Mouse (Mus musculus): Measurements from ENCODE around the gene Surf4. TPM values are rescaled to one million over a fixed set of nuclear protein-coding genes. Genes with fewer than 3 reads are reported as not detected.

The Surf4 gene
- polyA plus RNA-seq, 1 experiment from 2014 or later: 160 TPM

- H3K36me3 ChIP-seq (ENCODE audit: control insufficient read depth, insufficient read depth): peaks cover 42% of the 10 kb centered on the region
- H3K4me1 ChIP-seq (ENCODE audit: control insufficient read depth, insufficient read depth, low read length): peaks cover 25% of the 10 kb centered on the region
- no peaks in the 10 kb centered on the region for H3K27me3 ChIP-seq (ENCODE audit: control insufficient read depth, insufficient read depth, low read length)
- peak overlapping the region; percentile 91 for H3K4me3 ChIP-seq (ENCODE audit: low read length)
- H3K27ac ChIP-seq (ENCODE audit: low read length): peak overlapping the region; percentile 92
- H3K9me3 ChIP-seq (replicated peaks; ENCODE audit: control insufficient read depth, low read length): no peaks in the 10 kb centered on the region
- H3K9ac ChIP-seq (ENCODE audit: low read length): peak overlapping the region; percentile 94
- no peak for ATAC-seq (replicated peaks; ENCODE audit: extremely low read depth, insufficient read depth, low FRiP score)
- peak overlapping the region; percentile 89 for H3K4me2 ChIP-seq (ENCODE audit: low read depth, low read length)
These were observed 24.3 kb downstream of the Surf4 start for GRCm38 (mm10) chr2:26909387-26909784.

- peak overlapping the region; percentile 91 for H3K4me3 ChIP-seq (ENCODE audit: low read length)
- no peak overlapping the region for H3K27ac ChIP-seq (ENCODE audit: low read length)
- no peaks in the 10 kb centered on the region for H3K9me3 ChIP-seq (replicated peaks; ENCODE audit: control insufficient read depth, low read length)
- peaks cover 25% of the 10 kb centered on the region for H3K4me1 ChIP-seq (ENCODE audit: control insufficient read depth, insufficient read depth, low read length)
- H3K36me3 ChIP-seq (ENCODE audit: control insufficient read depth, insufficient read depth): peaks cover 36% of the 10 kb centered on the region
- WGBS: 74% methylated on average over 18 of the region's 18 CpGs
- H3K27me3 ChIP-seq (ENCODE audit: control insufficient read depth, insufficient read depth, low read length): no peaks in the 10 kb centered on the region
- peak overlapping the region; percentile 42 for H3K9ac ChIP-seq (ENCODE audit: low read length)
- peak overlapping the region; percentile 89 for H3K4me2 ChIP-seq (ENCODE audit: low read depth, low read length)
- ATAC-seq (replicated peaks; ENCODE audit: extremely low read depth, insufficient read depth, low FRiP score): no peak
These were observed 24.9 kb downstream of the Surf4 start for GRCm38 (mm10) chr2:26908710-26909386.

GRCm38 (mm10) chr2:26907109-26907508, 26.6 kb downstream of the Surf4 start:
- H3K36me3 ChIP-seq (ENCODE audit: control insufficient read depth, insufficient read depth): peaks cover 19% of the 10 kb centered on the region
- no peak for ATAC-seq (replicated peaks; ENCODE audit: extremely low read depth, insufficient read depth, low FRiP score)
- no peak overlapping the region for H3K9ac ChIP-seq (ENCODE audit: low read length)
- H3K27ac ChIP-seq (ENCODE audit: low read length): no peak overlapping the region
- peaks cover 27% of the 10 kb centered on the region for H3K4me1 ChIP-seq (ENCODE audit: control insufficient read depth, insufficient read depth, low read length)
- WGBS: 56% methylated on average over 4 of the region's 4 CpGs
- no peaks in the 10 kb centered on the region for H3K9me3 ChIP-seq (replicated peaks; ENCODE audit: control insufficient read depth, low read length)
- no peaks in the 10 kb centered on the region for H3K27me3 ChIP-seq (ENCODE audit: control insufficient read depth, insufficient read depth, low read length)
- no peak overlapping the region for H3K4me3 ChIP-seq (ENCODE audit: low read length)
- H3K4me2 ChIP-seq (ENCODE audit: low read depth, low read length): no peak overlapping the region

- H3K4me3 ChIP-seq (ENCODE audit: low read length): no peak overlapping the region
- no peaks in the 10 kb centered on the region for H3K9me3 ChIP-seq (replicated peaks; ENCODE audit: control insufficient read depth, low read length)
- ATAC-seq (replicated peaks; ENCODE audit: extremely low read depth, insufficient read depth, low FRiP score): no peak
- H3K9ac ChIP-seq (ENCODE audit: low read length): no peak overlapping the region
- WGBS: 96% methylated on average over 3 of the region's 3 CpGs
- H3K27ac ChIP-seq (ENCODE audit: low read length): no peak overlapping the region
- no peak overlapping the region for H3K4me2 ChIP-seq (ENCODE audit: low read depth, low read length)
- H3K27me3 ChIP-seq (ENCODE audit: control insufficient read depth, insufficient read depth, low read length): no peaks in the 10 kb centered on the region
- H3K36me3 ChIP-seq (ENCODE audit: control insufficient read depth, insufficient read depth): peaks cover 18% of the 10 kb centered on the region
- peaks cover 25% of the 10 kb centered on the region for H3K4me1 ChIP-seq (ENCODE audit: control insufficient read depth, insufficient read depth, low read length)
These were observed 27.3 kb downstream of the Surf4 start for GRCm38 (mm10) chr2:26906431-26906830.

GRCm38 (mm10) chr2:26905936-26906335, 27.8 kb downstream of the Surf4 start:
- no peaks in the 10 kb centered on the region for H3K9me3 ChIP-seq (replicated peaks; ENCODE audit: control insufficient read depth, low read length)
- H3K27ac ChIP-seq (ENCODE audit: low read length): no peak overlapping the region
- no peak overlapping the region for H3K9ac ChIP-seq (ENCODE audit: low read length)
- H3K4me1 ChIP-seq (ENCODE audit: control insufficient read depth, insufficient read depth, low read length): peaks cover 25% of the 10 kb centered on the region
- no peak overlapping the region for H3K4me2 ChIP-seq (ENCODE audit: low read depth, low read length)
- WGBS: 75% methylated on average over 2 of the region's 2 CpGs
- no peaks in the 10 kb centered on the region for H3K27me3 ChIP-seq (ENCODE audit: control insufficient read depth, insufficient read depth, low read length)
- no peak overlapping the region for H3K4me3 ChIP-seq (ENCODE audit: low read length)
- no peak for ATAC-seq (replicated peaks; ENCODE audit: extremely low read depth, insufficient read depth, low FRiP score)
- H3K36me3 ChIP-seq (ENCODE audit: control insufficient read depth, insufficient read depth): peaks cover 18% of the 10 kb centered on the region

- Histone ChIP-seq H3K36me3 (ENCODE audit: control insufficient read depth, insufficient read depth) (peaks cover 33% of the 10 kb centered on the region), H3K27me3 (ENCODE audit: control insufficient read depth, insufficient read depth, low read length) (no peaks in the 10 kb centered on the region), H3K4me3 (ENCODE audit: low read length) (peak overlapping the region; percentile 61), H3K4me1 (ENCODE audit: control insufficient read depth, insufficient read depth, low read length) (peaks cover 11% of the 10 kb centered on the region), H3K27ac (ENCODE audit: low read length) (peak overlapping the region; percentile 65), H3K4me2 (ENCODE audit: low read depth, low read length) (peak overlapping the region; percentile 73), H3K9me3 (replicated peaks; ENCODE audit: control insufficient read depth, low read length) (no peaks in the 10 kb centered on the region), H3K9ac (ENCODE audit: low read length) (peak overlapping the region; percentile 74)
- 14% methylated on average over 7 of the region's 7 CpGs for WGBS
- ATAC-seq (replicated peaks; ENCODE audit: extremely low read depth, insufficient read depth, low FRiP score): no peak
These were observed 30.4 kb downstream of the Surf4 start for GRCm38 (mm10) chr2:26903311-26903710.

- WGBS: under 1% methylated on average over 41 of the region's 41 CpGs
- peak within 1 kb of the TSS; percentile 61 for H3K4me3 ChIP-seq (ENCODE audit: low read length)
- H3K9ac ChIP-seq (ENCODE audit: low read length): peak within 1 kb of the TSS; percentile 74
- peaks cover 11% of the 10 kb centered on the region for H3K4me1 ChIP-seq (ENCODE audit: control insufficient read depth, insufficient read depth, low read length)
- peak; percentile 93 for ATAC-seq (replicated peaks; ENCODE audit: extremely low read depth, insufficient read depth, low FRiP score)
- H3K27ac ChIP-seq (ENCODE audit: low read length): peak within 1 kb of the TSS; percentile 65
- H3K9me3 ChIP-seq (replicated peaks; ENCODE audit: control insufficient read depth, low read length): no peaks in the 10 kb centered on the region
- H3K36me3 ChIP-seq (ENCODE audit: control insufficient read depth, insufficient read depth): peaks cover 32% of the 10 kb centered on the region
- H3K27me3 ChIP-seq (ENCODE audit: control insufficient read depth, insufficient read depth, low read length): no peaks in the 10 kb centered on the region
- peak within 1 kb of the TSS; percentile 73 for H3K4me2 ChIP-seq (ENCODE audit: low read depth, low read length)
These were observed 31.1 kb downstream of the Surf4 start, which contains the start of gene Surf6 for GRCm38 (mm10) chr2:26902467-26903220. Gene Surf6, minus strand, starts transcription at chr2:26902879.

- peak overlapping the region; percentile 73 for H3K4me2 ChIP-seq (ENCODE audit: low read depth, low read length)
- no peak for ATAC-seq (replicated peaks; ENCODE audit: extremely low read depth, insufficient read depth, low FRiP score)
- peak overlapping the region; percentile 74 for H3K9ac ChIP-seq (ENCODE audit: low read length)
- peak overlapping the region; percentile 65; the same call in 1 of the 2 replicates for H3K27ac ChIP-seq (ENCODE audit: low read length)
- H3K36me3 ChIP-seq (ENCODE audit: control insufficient read depth, insufficient read depth): peaks cover 29% of the 10 kb centered on the region
- 9% methylated on average over 7 of the region's 7 CpGs for WGBS
- H3K4me1 ChIP-seq (ENCODE audit: control insufficient read depth, insufficient read depth, low read length): peaks cover 11% of the 10 kb centered on the region
- H3K4me3 ChIP-seq (ENCODE audit: low read length): peak overlapping the region; percentile 61
- no peaks in the 10 kb centered on the region for H3K27me3 ChIP-seq (ENCODE audit: control insufficient read depth, insufficient read depth, low read length)
- H3K9me3 ChIP-seq (replicated peaks; ENCODE audit: control insufficient read depth, low read length): no peaks in the 10 kb centered on the region
These were observed 31.8 kb downstream of the Surf4 start for GRCm38 (mm10) chr2:26901834-26902400.

GRCm38 (mm10) chr2:26900731-26901130, 33.0 kb downstream of the Surf4 start:
- H3K36me3 ChIP-seq (ENCODE audit: control insufficient read depth, insufficient read depth): peaks cover 30% of the 10 kb centered on the region
- peaks cover 11% of the 10 kb centered on the region for H3K4me1 ChIP-seq (ENCODE audit: control insufficient read depth, insufficient read depth, low read length)
- H3K4me3 ChIP-seq (ENCODE audit: low read length): no peak overlapping the region
- H3K4me2 ChIP-seq (ENCODE audit: low read depth, low read length): no peak overlapping the region
- H3K27ac ChIP-seq (ENCODE audit: low read length): no peak overlapping the region
- no peak overlapping the region for H3K9ac ChIP-seq (ENCODE audit: low read length)
- WGBS: 45% methylated on average over 1 of the region's 1 CpGs
- no peaks in the 10 kb centered on the region for H3K27me3 ChIP-seq (ENCODE audit: control insufficient read depth, insufficient read depth, low read length)
- H3K9me3 ChIP-seq (replicated peaks; ENCODE audit: control insufficient read depth, low read length): no peaks in the 10 kb centered on the region
- ATAC-seq (replicated peaks; ENCODE audit: extremely low read depth, insufficient read depth, low FRiP score): no peak
